Mouse (Mus musculus): Measurements from ENCODE around the gene Trio. TPM values are rescaled to one million over a fixed set of nuclear protein-coding genes. Genes with fewer than 3 reads are reported as not detected.

Trio gene
- total and polyA plus RNA-seq, 2 experiments from 2014 or later = 19.9 to 197 TPM

DNA sequence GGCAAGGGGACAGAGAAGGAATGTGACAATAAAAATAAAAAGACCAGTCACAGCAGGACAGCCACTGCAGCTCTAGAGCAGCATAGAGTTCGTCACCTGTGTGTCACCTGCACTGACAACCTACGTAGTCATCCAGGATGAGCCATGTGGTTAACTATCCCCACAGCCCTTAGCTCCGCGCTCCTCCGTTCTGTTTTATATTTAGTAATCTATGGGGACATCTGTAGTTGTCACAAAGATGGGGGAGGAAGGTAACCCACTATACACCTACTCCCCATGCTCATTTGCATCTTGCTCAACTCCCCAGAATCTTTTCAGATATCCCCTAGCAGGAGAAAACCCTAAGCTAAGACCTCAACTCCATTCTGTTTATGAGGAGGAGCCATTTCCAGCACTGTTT, 71.3 kb downstream of the Trio start:
- 79% methylated on average over 5 of the region's 5 CpGs for WGBS
- H3K27ac ChIP-seq = no peak overlapping the region
- no peak for ATAC-seq

DNA sequence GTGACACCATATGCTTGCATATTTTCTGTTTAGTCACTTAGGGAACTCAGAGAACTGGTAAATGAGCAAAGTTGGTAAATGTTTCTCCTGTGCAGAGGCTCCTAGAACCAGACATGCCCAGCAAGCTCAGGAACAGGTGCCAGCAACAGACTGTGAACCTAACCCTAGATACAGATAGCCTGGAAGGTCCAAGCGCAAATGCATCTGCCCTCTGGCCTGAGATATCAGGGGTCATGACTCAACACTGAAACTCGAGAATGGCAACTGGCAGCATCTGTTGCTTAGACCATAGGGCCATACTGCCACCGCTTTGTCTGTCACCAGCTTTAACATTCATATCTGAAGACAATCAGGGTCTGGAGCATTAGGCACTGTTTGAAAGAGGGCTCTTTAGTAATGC, 72.1 kb downstream of the Trio start:
- no peak overlapping the region for H3K4me3 ChIP-seq (ENCODE audit: low read length)
- no peak for TF ChIP-seq CTCF (IDR thresholded peaks at IDR 0.05; ENCODE audit: low read depth)
- DNase-seq (ENCODE audit: low spot score) (no peak), ATAC-seq (no peak)
- no peaks in the 10 kb centered on the region for H3K9me3 ChIP-seq (ENCODE audit: low read length)
- no peaks in the 10 kb centered on the region for H3K36me3 ChIP-seq (ENCODE audit: insufficient read depth, low read length)
- no peaks in the 10 kb centered on the region for H3K27me3 ChIP-seq (ENCODE audit: insufficient read depth, low read length)
- no peak overlapping the region for H3K9ac ChIP-seq (replicated peaks; ENCODE audit: low read length)
- peaks cover 27% of the 10 kb centered on the region for H3K4me1 ChIP-seq (ENCODE audit: insufficient read depth, low read length)
- H3K4me2 ChIP-seq (ENCODE audit: low read depth, low read length) = no peak overlapping the region
- 80% methylated on average over 3 of the region's 3 CpGs for WGBS
- H3K27ac ChIP-seq = no peak overlapping the region

More for the DNA sequence above, 71.3 kb downstream of the Trio start:
- Histone ChIP-seq H3K27me3 (ENCODE audit: insufficient read depth, low read length) (no peaks in the 10 kb centered on the region), H3K4me2 (ENCODE audit: low read depth, low read length) (no peak overlapping the region), H3K9ac (replicated peaks; ENCODE audit: low read length) (no peak overlapping the region), H3K4me3 (ENCODE audit: low read length) (no peak overlapping the region), H3K36me3 (ENCODE audit: insufficient read depth, low read length) (no peaks in the 10 kb centered on the region), H3K9me3 (ENCODE audit: low read length) (no peaks in the 10 kb centered on the region), H3K4me1 (ENCODE audit: insufficient read depth, low read length) (peaks cover 29% of the 10 kb centered on the region)
- no peak for TF ChIP-seq CTCF (IDR thresholded peaks at IDR 0.05; ENCODE audit: low read depth)
- no peak for DNase-seq (ENCODE audit: low spot score)

DNA sequence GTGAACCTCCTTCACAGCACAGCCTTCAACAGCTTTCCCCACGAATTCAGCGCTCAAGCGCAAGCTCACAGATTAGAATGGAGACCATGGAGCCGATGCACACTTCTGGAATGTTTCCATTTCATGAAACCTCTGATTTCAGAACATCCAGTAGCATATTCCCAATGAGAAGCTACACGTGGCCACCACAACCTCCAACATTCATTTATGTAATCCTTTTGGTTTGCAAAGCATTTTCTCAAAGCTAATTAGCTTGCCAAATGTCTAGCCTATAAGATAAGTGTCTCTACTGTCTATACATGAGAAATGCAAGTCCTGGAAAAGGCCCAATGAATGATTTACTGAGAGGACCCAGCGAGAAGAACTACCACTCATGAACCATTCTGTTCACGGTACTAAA, 74.5 kb downstream of the Trio start:
- Histone ChIP-seq H3K4me3 (ENCODE audit: low read length) (no peak overlapping the region), H3K9ac (replicated peaks; ENCODE audit: low read length) (no peak overlapping the region), H3K36me3 (ENCODE audit: insufficient read depth, low read length) (no peaks in the 10 kb centered on the region), H3K4me2 (ENCODE audit: low read depth, low read length) (no peak overlapping the region), H3K27me3 (ENCODE audit: insufficient read depth, low read length) (no peaks in the 10 kb centered on the region), H3K4me1 (ENCODE audit: insufficient read depth, low read length) (peaks cover 16% of the 10 kb centered on the region), H3K9me3 (ENCODE audit: low read length) (no peaks in the 10 kb centered on the region), H3K27ac (no peak overlapping the region)
- no peak for TF ChIP-seq CTCF (IDR thresholded peaks at IDR 0.05; ENCODE audit: low read depth)
- 87% methylated on average over 7 of the region's 7 CpGs for WGBS
- no peak for DNase-seq (ENCODE audit: low spot score)
- ATAC-seq = no peak

DNA sequence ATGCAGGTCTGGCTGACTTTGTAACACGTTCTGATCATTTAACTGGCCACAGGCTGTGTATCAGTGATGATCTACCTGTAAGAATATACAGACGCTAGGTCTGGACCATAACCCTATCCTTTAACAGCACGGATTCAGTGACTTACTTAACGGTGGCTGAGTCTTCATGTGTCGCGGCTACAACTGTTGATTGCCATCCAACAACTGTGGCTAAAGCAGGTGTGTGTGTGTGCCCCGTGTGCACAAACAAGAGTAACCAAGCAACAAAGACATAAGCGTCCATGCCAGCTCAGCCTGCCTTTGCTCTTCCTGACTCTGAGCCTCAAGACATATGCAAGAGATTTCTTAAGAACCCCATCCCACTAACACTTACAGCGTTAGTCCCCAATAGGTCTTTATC, 76.5 kb downstream of the Trio start:
- Histone ChIP-seq H3K4me2 (ENCODE audit: low read depth, low read length) (no peak overlapping the region), H3K27me3 (ENCODE audit: insufficient read depth, low read length) (no peaks in the 10 kb centered on the region), H3K36me3 (ENCODE audit: insufficient read depth, low read length) (no peaks in the 10 kb centered on the region), H3K4me1 (ENCODE audit: insufficient read depth, low read length) (peaks cover 16% of the 10 kb centered on the region), H3K4me3 (ENCODE audit: low read length) (no peak overlapping the region), H3K9me3 (ENCODE audit: low read length) (no peaks in the 10 kb centered on the region), H3K9ac (replicated peaks; ENCODE audit: low read length) (no peak overlapping the region), H3K27ac (no peak overlapping the region)
- DNase-seq (ENCODE audit: low spot score) (no peak), ATAC-seq (no peak)
- no peak for TF ChIP-seq CTCF (IDR thresholded peaks at IDR 0.05; ENCODE audit: low read depth)
- 79% methylated on average over 9 of the region's 9 CpGs for WGBS

DNA sequence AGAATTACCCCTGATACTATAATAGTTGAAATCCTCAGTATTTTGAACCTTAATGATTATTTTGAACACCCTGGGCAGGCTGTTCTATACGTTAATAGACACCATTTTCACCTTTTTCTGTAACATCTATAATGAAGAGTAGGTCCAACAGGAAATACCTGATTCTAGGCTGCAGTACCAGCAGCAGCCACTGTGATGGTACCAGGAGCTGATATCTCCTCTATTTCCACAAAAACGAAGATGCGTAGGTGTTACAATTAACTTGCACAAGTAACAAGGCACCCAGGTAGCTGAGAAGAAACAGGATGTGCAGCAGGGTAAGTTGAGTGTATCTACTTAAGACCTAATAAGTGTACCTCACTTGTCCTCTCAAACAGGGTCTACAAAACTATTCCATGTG, 77.8 kb downstream of the Trio start:
- H3K9me3 ChIP-seq (ENCODE audit: low read length) = no peaks in the 10 kb centered on the region
- peak; percentile 58 for TF ChIP-seq CTCF (IDR thresholded peaks at IDR 0.05; ENCODE audit: low read depth)
- H3K36me3 ChIP-seq (ENCODE audit: insufficient read depth, low read length) = no peaks in the 10 kb centered on the region
- H3K4me1 ChIP-seq (ENCODE audit: insufficient read depth, low read length) = peaks cover 20% of the 10 kb centered on the region
- ATAC-seq (no peak), DNase-seq (ENCODE audit: low spot score) (no peak)
- H3K4me2 ChIP-seq (ENCODE audit: low read depth, low read length) = no peak overlapping the region
- WGBS = 93% methylated on average over 3 of the region's 3 CpGs
- no peak overlapping the region for H3K27ac ChIP-seq
- H3K4me3 ChIP-seq (ENCODE audit: low read length) = no peak overlapping the region
- H3K9ac ChIP-seq (replicated peaks; ENCODE audit: low read length) = no peak overlapping the region
- H3K27me3 ChIP-seq (ENCODE audit: insufficient read depth, low read length) = no peaks in the 10 kb centered on the region

DNA sequence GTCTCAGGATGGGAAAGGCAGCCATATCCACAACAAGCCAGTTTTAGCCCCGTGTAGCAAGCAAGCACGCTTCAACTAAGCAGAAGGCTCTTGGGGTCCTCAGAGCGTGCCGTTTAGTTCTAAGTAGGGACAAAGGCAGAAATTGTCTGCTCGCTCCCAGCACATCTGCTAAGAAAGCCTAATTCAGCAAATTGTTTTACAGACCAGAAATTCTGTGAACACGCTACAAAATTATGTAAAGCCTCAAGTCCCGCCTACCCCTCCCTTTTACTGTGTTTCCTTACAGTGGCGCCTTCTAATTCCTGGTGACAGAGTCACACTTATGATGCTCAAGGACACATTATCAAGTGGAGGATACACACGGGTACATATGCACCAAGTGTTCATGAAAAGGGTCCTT, 80.1 kb downstream of the Trio start:
- H3K27ac ChIP-seq = 0 out of 2 replicates have a peak overlapping the region, but pooled peaks have one; percentile 7
- 47% methylated on average over 9 of the region's 9 CpGs for WGBS
- H3K4me1 ChIP-seq (ENCODE audit: insufficient read depth, low read length) = peaks cover 29% of the 10 kb centered on the region
- H3K9ac ChIP-seq (replicated peaks; ENCODE audit: low read length) = no peak overlapping the region
- H3K9me3 ChIP-seq (ENCODE audit: low read length) = no peaks in the 10 kb centered on the region
- no peaks in the 10 kb centered on the region for H3K27me3 ChIP-seq (ENCODE audit: insufficient read depth, low read length)
- no peak for ATAC-seq
- DNase-seq (ENCODE audit: low spot score) = no peak
- no peak overlapping the region for H3K4me3 ChIP-seq (ENCODE audit: low read length)
- H3K4me2 ChIP-seq (ENCODE audit: low read depth, low read length) = no peak overlapping the region
- TF ChIP-seq CTCF (IDR thresholded peaks at IDR 0.05; ENCODE audit: low read depth) = no peak
- no peaks in the 10 kb centered on the region for H3K36me3 ChIP-seq (ENCODE audit: insufficient read depth, low read length)

DNA sequence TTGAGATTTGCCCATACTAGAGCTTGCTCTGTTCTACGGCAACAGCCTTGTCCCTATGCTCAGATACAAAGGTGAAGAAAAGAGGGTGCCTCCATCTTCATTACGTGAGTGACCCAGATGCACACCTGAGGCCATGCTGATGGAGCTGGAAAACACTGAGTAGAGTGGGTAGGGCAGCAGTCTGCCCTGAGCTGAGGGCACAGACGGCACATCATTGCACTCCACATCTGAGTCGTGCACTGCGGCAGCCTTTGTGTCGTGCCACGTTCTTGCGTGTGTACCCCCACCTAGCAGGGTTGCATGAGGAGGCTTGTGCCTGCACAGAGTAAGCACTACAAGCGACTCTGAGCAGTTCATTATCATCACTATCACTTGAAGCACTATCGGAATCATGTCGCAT, 80.8 kb downstream of the Trio start:
- no peaks in the 10 kb centered on the region for H3K36me3 ChIP-seq (ENCODE audit: insufficient read depth, low read length)
- no peaks in the 10 kb centered on the region for H3K9me3 ChIP-seq (ENCODE audit: low read length)
- ATAC-seq (no peak), DNase-seq (ENCODE audit: low spot score) (no peak)
- 64% methylated on average over 11 of the region's 11 CpGs for WGBS
- peaks cover 35% of the 10 kb centered on the region for H3K4me1 ChIP-seq (ENCODE audit: insufficient read depth, low read length)
- H3K9ac ChIP-seq (replicated peaks; ENCODE audit: low read length) = no peak overlapping the region
- no peak overlapping the region for H3K27ac ChIP-seq
- no peak for TF ChIP-seq CTCF (IDR thresholded peaks at IDR 0.05; ENCODE audit: low read depth)
- H3K4me3 ChIP-seq (ENCODE audit: low read length) = no peak overlapping the region
- no peaks in the 10 kb centered on the region for H3K27me3 ChIP-seq (ENCODE audit: insufficient read depth, low read length)
- H3K4me2 ChIP-seq (ENCODE audit: low read depth, low read length) = no peak overlapping the region

All from hindbrain, postnatal 0 days (tissue).